Mouse (Mus musculus) liver, adult 2 months (tissue): ENCODE data around the gene Rhox2g.
"Not testable (repeated sequence)": the region's sequence is repeated elsewhere in the genome, so short reads cannot be mapped to it uniquely, and the experiment has no call there.

Source experiments
- CTCF ChIP-seq: fragments of 200-500 bp; IDR thresholded peaks from 2 replicates; pipeline ENCODE4 v1.5.1; 2011; ENCODE audit warnings: low read depth, low read length, control low read depth
- POLR2A ChIP-seq: fragments of 200-500 bp; IDR thresholded peaks from 2 replicates; pipeline ENCODE4 v1.6.1; 2011; ENCODE audit warnings: low read length, control low read depth; ENCODE audit not compliant: insufficient read depth; ENCODE audit errors: extremely low read depth

GRCm38 (mm10) chrX:37643370-37643769 lies at the start of gene Rhox2g:
- not testable (repeated sequence) for TF ChIP-seq CTCF, POLR2A
